Mouse (Mus musculus) Patski (cell line): ENCODE data around the gene Maml3. TPM values are rescaled to one million over a fixed set of nuclear protein-coding genes. Genes with fewer than 3 reads are reported as not detected.

Experiments
- ATAC-seq: fragments of 100-300 bp; one replicate; pipeline ENCODE4 v1.8.0; 2021
- CTCF ChIA-PET: fragments of 350-600 bp; sonication (Branson Sonifier 250); formaldehyde crosslinking; loops from one replicate; lab custom pipeline; 2022; ENCODE audit warnings: inconsistent platforms; lab: Charles Lee
- POLR2A ChIA-PET: fragments of 350-600 bp; sonication (Branson Sonifier 250); formaldehyde crosslinking; loops from one replicate; lab custom pipeline; 2022; ENCODE audit warnings: antibody characterized with exemption, inconsistent platforms; lab: Charles Lee
- DNase-seq: peaks from one replicate; pipeline ENCODE4 v3.0.0-alpha.2; 2011; ENCODE audit warnings: low read depth, low spot score
- H3K27me3 ChIP-seq: fragments of 371-371 bp; one replicate; pipeline ENCODE4 v1.5.1; 2021
- CTCF ChIP-seq: fragments of 100-300 bp; IDR thresholded peaks from one replicate; pipeline ENCODE4 v1.5.1; 2021
- in situ Hi-C: fragments of 300-500 bp; cut with MboI; formaldehyde crosslinking; loops from 3 replicates; pipeline ENCODE4 v1.11.1; 2018; ENCODE audit warnings: low pct_unique_long_range_greater_than_20kb, mixed read lengths
- polyA plus RNA-seq: library from polyadenylated mRNA; unstranded; gene quantifications from one replicate; pipeline ENCODE4 v1.2.3, GENCODE M21; 2021

Maml3 gene
- polyA plus RNA-seq, 1 experiment from 2014 or later = 7.7 TPM

DNA sequence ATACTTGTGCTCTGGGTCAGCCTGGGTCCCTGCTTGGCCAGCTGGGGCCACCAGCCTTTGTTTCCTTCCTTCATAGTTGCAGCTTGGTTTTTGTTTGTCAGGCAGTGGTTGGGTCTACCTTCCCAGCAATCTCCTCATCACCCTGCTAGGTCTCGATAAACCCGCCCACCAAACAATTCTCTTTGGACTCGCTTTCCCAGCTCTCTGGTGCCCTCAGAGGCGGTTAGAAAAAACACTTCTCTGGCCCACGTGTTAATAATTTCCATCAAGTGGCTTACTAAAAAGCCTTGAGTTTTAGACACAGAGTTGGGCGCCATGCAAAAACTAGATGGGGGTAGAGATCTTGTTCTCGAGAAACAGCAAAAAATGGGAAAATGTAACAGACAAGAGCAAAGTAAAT, 253.3 kb downstream of the Maml3 start:
- TF ChIP-seq CTCF = no peak
- DNase-seq (no peak), ATAC-seq (no peak)
- H3K27me3 ChIP-seq = no peaks in the 10 kb centered on the region
- in situ Hi-C loops = no loop called here
- ChIA-PET CTCF (interaction anchor here (1.2 to 1.3 kb wide), 2 partner anchors 21 to 26 kb away, joined by 3 to 4 read pairs; no protein-coding TSS in a partner anchor), POLR2A (interaction anchor here (0.6 kb wide), 1 partner anchor 22 kb away, joined by 3 read pairs; no protein-coding TSS in a partner anchor)

DNA sequence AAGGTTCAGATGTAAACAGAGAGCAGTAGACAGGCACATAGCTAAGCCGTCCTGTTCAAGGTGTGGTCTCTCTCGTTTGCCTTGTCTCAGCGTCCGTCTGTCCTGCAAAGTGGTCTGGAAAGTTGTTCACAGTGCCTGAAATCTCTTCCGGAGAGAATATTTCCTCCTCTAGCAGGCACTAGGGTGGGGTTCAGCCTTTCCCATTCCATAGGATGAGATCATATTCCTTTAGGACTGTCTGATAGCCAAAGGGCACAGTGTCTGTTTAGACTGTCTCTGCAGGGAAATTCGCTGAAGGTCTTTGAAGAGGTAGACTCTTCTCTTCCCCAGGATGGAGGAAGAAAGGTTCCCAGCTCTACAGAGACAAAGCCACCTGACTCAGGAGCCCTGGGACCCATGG, 255.4 kb downstream of the Maml3 start:
- POLR2A ChIA-PET = no interaction called here
- no peaks in the 10 kb centered on the region for H3K27me3 ChIP-seq
- ATAC-seq (no peak), DNase-seq (no peak)
- CTCF ChIA-PET = interaction anchor here (0.9 to 1.4 kb wide), 2 partner anchors 15 to 26 kb away, joined by 3 to 4 read pairs; no protein-coding TSS in a partner anchor
- no peak for TF ChIP-seq CTCF
- in situ Hi-C loops = no loop called here

DNA sequence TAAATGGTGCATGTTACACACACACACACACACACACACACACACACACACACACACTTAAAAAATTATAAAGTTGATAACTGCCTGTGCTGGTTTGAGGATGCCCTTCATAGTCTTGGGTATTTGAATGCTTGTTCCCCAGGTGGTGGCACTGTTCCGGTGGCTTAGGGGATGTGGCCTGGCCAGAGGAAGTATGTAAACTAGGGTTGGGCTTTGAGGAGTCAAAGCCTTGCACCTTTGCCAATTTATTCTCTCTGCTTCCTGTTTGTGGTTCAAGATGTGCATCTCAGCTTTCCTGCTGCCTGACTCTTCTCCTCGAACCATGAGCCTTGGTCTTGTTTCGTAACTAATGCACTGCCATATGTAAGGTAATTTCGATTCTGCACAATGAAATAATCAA, 257.6 kb downstream of the Maml3 start:
- ATAC-seq (no peak), DNase-seq (no peak)
- no peaks in the 10 kb centered on the region for H3K27me3 ChIP-seq
- in situ Hi-C loops = no loop called here
- POLR2A ChIA-PET = interaction anchor here (0.6 to 0.9 kb wide), 2 partner anchors 57 to 69 kb away, joined by 3 to 5 read pairs; no protein-coding TSS in a partner anchor
- CTCF ChIA-PET = interaction anchor here (1.3 to 1.6 kb wide), 2 partner anchors 16 to 22 kb away, joined by 3 to 4 read pairs; no protein-coding TSS in a partner anchor
- no peak for TF ChIP-seq CTCF

DNA sequence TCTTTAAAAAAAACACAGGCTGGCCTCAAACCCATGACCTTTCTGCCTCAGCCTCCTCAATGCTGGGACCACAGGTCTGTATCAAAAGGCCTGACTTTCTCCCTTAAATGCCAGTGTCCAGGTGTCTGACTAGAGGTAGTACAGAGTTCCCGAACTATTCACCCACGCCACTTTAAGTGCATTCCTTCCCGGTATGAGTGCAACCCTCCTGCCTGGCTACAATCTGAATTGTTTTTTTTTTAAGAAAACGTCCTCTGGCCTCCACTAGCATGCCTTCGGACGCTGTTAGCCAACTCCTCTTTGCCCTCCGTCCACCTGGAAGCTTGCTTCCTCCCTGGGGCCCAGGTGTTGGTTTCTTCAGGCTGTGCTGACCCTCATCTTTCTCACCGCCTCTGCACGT, 260.6 kb downstream of the Maml3 start:
- no peak for TF ChIP-seq CTCF
- no peaks in the 10 kb centered on the region for H3K27me3 ChIP-seq
- in situ Hi-C loops = no loop called here
- ChIA-PET POLR2A (no interaction called here), CTCF (no interaction called here)
- ATAC-seq = no peak
- DNase-seq = no peak

DNA sequence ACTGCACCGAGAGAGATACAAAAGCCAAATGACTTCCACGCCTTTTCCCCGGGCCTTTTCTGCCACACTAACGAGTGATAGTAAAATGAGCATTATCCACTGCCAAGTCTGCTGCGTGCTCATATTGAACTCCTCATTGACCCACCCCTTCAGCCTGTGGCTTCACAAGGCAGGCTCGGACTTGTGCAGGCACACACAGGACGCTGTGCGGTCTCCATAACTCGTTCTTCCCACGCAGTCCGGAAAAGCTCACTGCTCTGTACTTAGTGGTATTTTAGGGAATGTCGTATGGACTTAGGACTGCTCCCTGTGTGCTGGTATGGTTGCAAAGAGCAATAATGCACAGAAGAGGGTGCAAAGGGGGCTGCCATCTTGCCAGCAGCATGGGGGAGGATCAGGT, 262.7 kb downstream of the Maml3 start:
- POLR2A ChIA-PET = interaction anchor here (0.7 kb wide), 1 partner anchor 201 kb away, joined by 3 read pairs; no protein-coding TSS in a partner anchor
- H3K27me3 ChIP-seq = no peaks in the 10 kb centered on the region
- CTCF ChIA-PET = interaction anchor here (1.3 kb wide), 1 partner anchor 14 kb away, joined by 3 read pairs; no protein-coding TSS in a partner anchor
- DNase-seq = no peak
- in situ Hi-C loops = no loop called here
- TF ChIP-seq CTCF = no peak
- ATAC-seq = no peak

DNA sequence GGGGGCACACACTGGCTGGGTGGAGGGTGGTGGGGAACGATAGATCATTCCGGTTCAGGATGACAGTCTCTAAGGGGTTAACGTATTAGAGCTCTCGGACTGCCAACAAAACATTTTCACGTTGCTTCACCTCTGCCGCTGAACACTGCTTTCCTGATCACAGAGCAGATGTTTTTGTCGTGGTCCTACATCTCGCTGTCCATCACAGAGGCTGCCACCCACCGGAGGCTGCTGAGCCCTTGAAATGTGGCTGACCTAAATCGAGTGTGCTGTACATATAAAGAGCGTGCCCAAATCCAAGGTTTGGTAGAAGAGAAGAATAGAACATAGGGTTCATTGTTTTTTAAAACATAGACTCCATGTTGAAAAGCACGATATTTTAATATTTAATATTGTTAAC, 263.3 kb downstream of the Maml3 start:
- POLR2A ChIA-PET = interaction anchor here (0.7 kb wide), 1 partner anchor 201 kb away, joined by 3 read pairs; no protein-coding TSS in a partner anchor

DNA sequence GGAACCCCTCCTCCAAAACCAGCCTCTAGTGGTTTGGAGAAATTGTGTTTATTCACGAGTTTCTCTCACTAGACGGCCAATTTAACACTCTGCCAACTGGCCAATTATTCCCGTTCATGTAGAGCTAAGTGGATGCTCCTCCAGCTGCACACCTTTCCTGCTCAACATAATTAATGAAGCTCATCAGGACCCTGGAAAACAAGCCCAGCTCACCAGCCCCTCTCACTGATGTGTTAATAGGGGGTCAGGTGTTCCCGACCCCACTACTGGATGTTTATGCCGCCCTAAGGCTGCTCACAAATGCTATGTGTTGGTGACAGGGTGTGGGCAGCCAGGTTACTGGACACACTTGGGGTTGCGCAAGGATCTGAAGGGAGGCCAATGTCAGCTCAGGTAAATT, 263.7 kb downstream of the Maml3 start:
- in situ Hi-C loops = no loop called here
- ChIA-PET CTCF (interaction anchor here (0.7 to 1.7 kb wide), 3 partner anchors 15 to 54 kb away, joined by 3 to 5 read pairs (median 3); no protein-coding TSS in a partner anchor), POLR2A (no interaction called here)
- no peak for DNase-seq
- H3K27me3 ChIP-seq = no peaks in the 10 kb centered on the region
- no peak for TF ChIP-seq CTCF
- ATAC-seq = no peak

More for the DNA sequence above, 263.3 kb downstream of the Maml3 start:
- CTCF ChIA-PET = interaction anchor here (0.7 to 1.7 kb wide), 3 partner anchors 15 to 54 kb away, joined by 3 to 5 read pairs (median 3); no protein-coding TSS in a partner anchor
- ATAC-seq = no peak
- TF ChIP-seq CTCF = no peak
- in situ Hi-C loops = no loop called here
- H3K27me3 ChIP-seq = no peaks in the 10 kb centered on the region
- DNase-seq = no peak

DNA sequence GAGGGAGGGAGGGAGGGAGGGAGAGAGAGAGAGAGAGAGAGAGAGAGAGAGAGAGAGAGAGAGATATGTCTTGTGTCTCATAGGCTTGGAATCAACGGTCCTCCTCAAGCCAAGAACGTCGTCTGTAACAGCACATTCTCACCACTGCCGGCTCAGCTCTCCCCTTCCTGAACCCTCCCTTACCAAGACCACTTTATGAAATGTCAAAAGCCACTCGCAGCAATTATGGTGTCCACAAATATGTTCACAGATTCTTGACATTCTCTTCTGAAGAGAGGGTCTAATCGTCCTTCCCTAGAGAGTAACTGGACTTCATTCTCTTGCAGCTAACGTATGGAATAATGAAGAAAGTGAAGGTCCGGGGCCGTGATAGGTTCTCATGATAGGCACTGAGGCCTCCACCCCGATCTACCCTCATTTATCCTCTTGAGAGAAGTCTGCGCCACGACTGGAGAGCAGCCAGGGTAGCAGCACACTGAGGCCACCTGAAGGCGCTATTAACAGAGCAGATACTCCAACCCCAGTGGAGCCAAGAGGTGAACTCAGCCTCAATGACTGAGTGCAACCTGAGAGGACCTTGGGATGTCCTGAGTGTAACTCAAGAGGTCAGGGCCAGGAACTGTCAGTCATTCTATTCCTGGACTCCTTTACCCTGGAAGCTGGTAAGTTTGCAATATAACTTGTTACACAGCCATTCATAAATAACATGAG, 264.6 kb downstream of the Maml3 start:
- ATAC-seq (no peak), DNase-seq (no peak)
- ChIA-PET CTCF (interaction anchor here (0.7 to 1.7 kb wide), 2 partner anchors 17 to 24 kb away, joined by 3 to 5 read pairs; no protein-coding TSS in a partner anchor), POLR2A (no interaction called here)
- in situ Hi-C loops = no loop called here
- no peaks in the 10 kb centered on the region for H3K27me3 ChIP-seq
- TF ChIP-seq CTCF = no peak

DNA sequence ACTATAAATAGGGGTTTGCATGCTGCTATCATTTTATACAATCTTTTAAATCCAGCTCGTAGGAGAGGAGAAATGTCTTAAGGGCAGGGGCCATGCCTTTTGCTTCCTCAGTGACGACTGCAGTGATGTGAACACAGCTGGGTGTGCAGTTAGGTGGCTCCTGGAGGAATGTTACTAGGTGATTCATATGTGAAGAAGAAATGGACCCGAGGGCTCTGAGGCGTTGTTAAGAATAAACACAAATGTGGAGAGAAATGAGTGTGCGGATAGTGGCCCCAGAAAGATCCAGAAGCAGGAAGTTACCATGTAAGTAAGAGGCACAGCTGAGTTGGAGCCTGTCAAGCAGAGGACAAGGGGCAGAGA, 265.5 kb downstream of the Maml3 start:
- DNase-seq (no peak), ATAC-seq (no peak)
- H3K27me3 ChIP-seq = no peaks in the 10 kb centered on the region
- in situ Hi-C loops = no loop called here
- TF ChIP-seq CTCF = no peak
- ChIA-PET POLR2A (no interaction called here), CTCF (interaction anchor here (1.2 kb wide), 1 partner anchor 20 kb away, joined by 3 read pairs; no protein-coding TSS in a partner anchor)

DNA sequence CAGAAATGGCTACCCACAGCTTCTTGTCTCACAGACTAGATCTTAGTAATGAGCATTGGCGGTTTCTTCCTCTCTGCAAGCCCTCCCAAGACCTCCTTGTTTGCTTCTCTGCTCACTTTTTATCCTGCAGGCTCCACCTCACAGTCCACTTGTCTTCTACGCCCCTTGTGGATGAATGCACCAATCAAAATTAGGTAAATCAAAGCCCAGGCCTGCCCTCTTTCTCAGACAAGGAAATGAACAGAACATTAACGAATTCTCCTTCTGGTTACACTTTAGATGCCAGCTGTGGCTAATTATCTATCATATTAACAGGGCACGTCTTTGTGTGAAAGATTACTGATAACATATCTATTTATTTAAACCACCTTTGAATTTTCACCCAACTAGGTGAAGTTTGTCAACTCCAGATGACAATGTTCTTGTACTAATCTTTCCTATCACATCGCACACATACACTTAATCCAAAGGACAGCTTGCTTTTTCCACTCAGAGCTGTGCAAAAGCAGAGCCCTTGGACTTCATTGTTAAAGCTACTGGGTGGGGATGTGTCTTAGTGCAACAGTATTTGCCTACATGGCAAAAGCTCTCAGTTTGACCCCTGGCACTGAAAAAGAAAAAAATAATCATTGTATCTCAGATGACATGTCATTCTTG, 266.1 kb downstream of the Maml3 start:
- in situ Hi-C loops = no loop called here
- ChIA-PET CTCF (interaction anchor here (1.2 kb wide), 1 partner anchor 20 kb away, joined by 3 read pairs; no protein-coding TSS in a partner anchor), POLR2A (no interaction called here)
- DNase-seq (no peak), ATAC-seq (no peak)
- TF ChIP-seq CTCF = no peak
- H3K27me3 ChIP-seq = no peaks in the 10 kb centered on the region
